Mouse (Mus musculus): Measurements from ENCODE around the gene Slc25a29. TPM values are rescaled to one million over a fixed set of nuclear protein-coding genes. Genes with fewer than 3 reads are reported as not detected.
"Not testable (repeated sequence)": the region's sequence is repeated elsewhere in the genome, so short reads cannot be mapped to it uniquely, and the experiment has no call there.

Slc25a29 gene
- polyA plus RNA-seq, 1 experiment = 0.02 TPM

- Histone ChIP-seq H3K4me3 (replicated peaks) (no peak overlapping the region), H3K36me3 (ENCODE audit: control insufficient read depth) (peaks cover 36% of the 10 kb centered on the region), H3K9me3 (ENCODE audit: control insufficient read depth, low read length) (no peaks in the 10 kb centered on the region), H3K27me3 (ENCODE audit: control insufficient read depth) (no peaks in the 10 kb centered on the region), H3K4me1 (ENCODE audit: control insufficient read depth) (peaks cover 6% of the 10 kb centered on the region)
- TF ChIP-seq GATA1 (IDR thresholded peaks at IDR 0.05; ENCODE audit: low read length) = no peak
- no peak for TF ChIP-seq TAL1 (IDR thresholded peaks at IDR 0.05; ENCODE audit: low read length)
Observed at GRCm38 (mm10) chr12:108857589-108858184, 22.0 kb upstream of the Slc25a29 start.

GRCm38 (mm10) chr12:108857109-108857508 is 21.4 kb upstream of the Slc25a29 start:
- H3K27me3 ChIP-seq (ENCODE audit: control insufficient read depth) = no peaks in the 10 kb centered on the region
- H3K4me1 ChIP-seq (ENCODE audit: control insufficient read depth) = peaks cover 6% of the 10 kb centered on the region

GRCm38 (mm10) chr12:108856186-108856585 is 20.5 kb upstream of the Slc25a29 start:
- TF ChIP-seq GATA1 (IDR thresholded peaks at IDR 0.05; ENCODE audit: low read length) = no peak
- no peak for TF ChIP-seq TAL1 (IDR thresholded peaks at IDR 0.05; ENCODE audit: low read length)
- Histone ChIP-seq H3K36me3 (ENCODE audit: control insufficient read depth) (peaks cover 21% of the 10 kb centered on the region), H3K4me1 (ENCODE audit: control insufficient read depth) (peaks cover 6% of the 10 kb centered on the region), H3K27me3 (ENCODE audit: control insufficient read depth) (no peaks in the 10 kb centered on the region), H3K9me3 (ENCODE audit: control insufficient read depth, low read length) (no peaks in the 10 kb centered on the region), H3K4me3 (replicated peaks) (no peak overlapping the region)

More at GRCm38 (mm10) chr12:108857109-108857508, 21.4 kb upstream of the Slc25a29 start:
- H3K4me3 ChIP-seq (replicated peaks) = no peak overlapping the region
- H3K36me3 ChIP-seq (ENCODE audit: control insufficient read depth) = peaks cover 31% of the 10 kb centered on the region
- H3K9me3 ChIP-seq (ENCODE audit: control insufficient read depth, low read length) = no peaks in the 10 kb centered on the region
- TF ChIP-seq TAL1 (IDR thresholded peaks at IDR 0.05; ENCODE audit: low read length) (no peak), GATA1 (IDR thresholded peaks at IDR 0.05; ENCODE audit: low read length) (no peak)

GRCm38 (mm10) chr12:108855081-108855480 is 19.4 kb upstream of the Slc25a29 start:
- peaks cover 10% of the 10 kb centered on the region for H3K36me3 ChIP-seq (ENCODE audit: control insufficient read depth)
- H3K9me3 ChIP-seq (ENCODE audit: control insufficient read depth, low read length) = no peaks in the 10 kb centered on the region
- H3K4me1 ChIP-seq (ENCODE audit: control insufficient read depth) = peaks cover 6% of the 10 kb centered on the region
- TF ChIP-seq TAL1 (IDR thresholded peaks at IDR 0.05; ENCODE audit: low read length) = no peak
- TF ChIP-seq GATA1 (IDR thresholded peaks at IDR 0.05; ENCODE audit: low read length) = no peak
- no peak overlapping the region for H3K4me3 ChIP-seq (replicated peaks)
- no peaks in the 10 kb centered on the region for H3K27me3 ChIP-seq (ENCODE audit: control insufficient read depth)

GRCm38 (mm10) chr12:108852822-108853221 is 17.1 kb upstream of the Slc25a29 start:
- no peaks in the 10 kb centered on the region; the same call in none of the 2 replicates for H3K4me1 ChIP-seq (ENCODE audit: control insufficient read depth)
- TF ChIP-seq GATA1 (IDR thresholded peaks at IDR 0.05; ENCODE audit: low read length) (no peak), TAL1 (IDR thresholded peaks at IDR 0.05; ENCODE audit: low read length) (no peak)
- H3K27me3 ChIP-seq (ENCODE audit: control insufficient read depth) = no peaks in the 10 kb centered on the region
- H3K36me3 ChIP-seq (ENCODE audit: control insufficient read depth) = no peaks in the 10 kb centered on the region
- no peaks in the 10 kb centered on the region for H3K9me3 ChIP-seq (ENCODE audit: control insufficient read depth, low read length)
- H3K4me3 ChIP-seq (replicated peaks) = no peak overlapping the region

- no peaks in the 10 kb centered on the region for H3K9me3 ChIP-seq (ENCODE audit: control insufficient read depth, low read length)
- no peak overlapping the region for H3K4me3 ChIP-seq (replicated peaks)
- TF ChIP-seq TAL1 (IDR thresholded peaks at IDR 0.05; ENCODE audit: low read length) (no peak), GATA1 (IDR thresholded peaks at IDR 0.05; ENCODE audit: low read length) (no peak)
- no peaks in the 10 kb centered on the region for H3K27me3 ChIP-seq (ENCODE audit: control insufficient read depth)
- H3K36me3 ChIP-seq (ENCODE audit: control insufficient read depth) = no peaks in the 10 kb centered on the region
- peaks cover 1% of the 10 kb centered on the region for H3K4me1 ChIP-seq (ENCODE audit: control insufficient read depth)
Observed at GRCm38 (mm10) chr12:108850886-108851285, 15.2 kb upstream of the Slc25a29 start.

- H3K36me3 ChIP-seq (ENCODE audit: control insufficient read depth) = no peaks in the 10 kb centered on the region
- peaks cover 9% of the 10 kb centered on the region for H3K4me1 ChIP-seq (ENCODE audit: control insufficient read depth)
- TF ChIP-seq TAL1 (IDR thresholded peaks at IDR 0.05; ENCODE audit: low read length) (no peak), GATA1 (IDR thresholded peaks at IDR 0.05; ENCODE audit: low read length) (no peak)
- no peaks in the 10 kb centered on the region for H3K9me3 ChIP-seq (ENCODE audit: control insufficient read depth, low read length)
- H3K27me3 ChIP-seq (ENCODE audit: control insufficient read depth) = no peaks in the 10 kb centered on the region
- no peak overlapping the region for H3K4me3 ChIP-seq (replicated peaks)
Observed at GRCm38 (mm10) chr12:108850129-108850528, 14.4 kb upstream of the Slc25a29 start.

GRCm38 (mm10) chr12:108849488-108850022 is 13.9 kb upstream of the Slc25a29 start:
- H3K27me3 ChIP-seq (ENCODE audit: control insufficient read depth) = no peaks in the 10 kb centered on the region
- TF ChIP-seq GATA1 (IDR thresholded peaks at IDR 0.05; ENCODE audit: low read length) = no peak
- TF ChIP-seq TAL1 (IDR thresholded peaks at IDR 0.05; ENCODE audit: low read length) = no peak
- H3K9me3 ChIP-seq (ENCODE audit: control insufficient read depth, low read length) = no peaks in the 10 kb centered on the region
- H3K36me3 ChIP-seq (ENCODE audit: control insufficient read depth) = no peaks in the 10 kb centered on the region; the same call in 1 of the 2 replicates
- no peak overlapping the region for H3K4me3 ChIP-seq (replicated peaks)
- H3K4me1 ChIP-seq (ENCODE audit: control insufficient read depth) = peaks cover 11% of the 10 kb centered on the region

GRCm38 (mm10) chr12:108848033-108848432 is 12.3 kb upstream of the Slc25a29 start:
- H3K9me3 ChIP-seq (ENCODE audit: control insufficient read depth, low read length); H3K27me3 ChIP-seq (ENCODE audit: control insufficient read depth); H3K4me3 ChIP-seq (replicated peaks); H3K36me3 ChIP-seq (ENCODE audit: control insufficient read depth): not testable (repeated sequence)
- peaks cover 19% of the 10 kb centered on the region for H3K4me1 ChIP-seq (ENCODE audit: control insufficient read depth)

- no peak overlapping the region for H3K4me3 ChIP-seq (replicated peaks)
- no peak for TF ChIP-seq TAL1 (IDR thresholded peaks at IDR 0.05; ENCODE audit: low read length)
- no peak for TF ChIP-seq GATA1 (IDR thresholded peaks at IDR 0.05; ENCODE audit: low read length)
- no peaks in the 10 kb centered on the region for H3K9me3 ChIP-seq (ENCODE audit: control insufficient read depth, low read length)
- H3K27me3 ChIP-seq (ENCODE audit: control insufficient read depth) = no peaks in the 10 kb centered on the region
- peaks cover 19% of the 10 kb centered on the region for H3K36me3 ChIP-seq (ENCODE audit: control insufficient read depth)
- peaks cover 22% of the 10 kb centered on the region for H3K4me1 ChIP-seq (ENCODE audit: control insufficient read depth)
Observed at GRCm38 (mm10) chr12:108842663-108843062, 7.0 kb upstream of the Slc25a29 start.
